Mouse (Mus musculus): ENCODE data around the gene Gm20547. TPM values are rescaled to one million over a fixed set of nuclear protein-coding genes. Genes with fewer than 3 reads are reported as not detected.

Gene Gm20547
- total RNA-seq, 2 experiments from 2014 or later: not detected

- intact Hi-C loops (cut with DNase I): no loop called here
- no peak for DNase-seq
Observed at GRCm38 (mm10) chr17:34897373-34898159, 15.7 kb upstream of the Gm20547 start.

GRCm38 (mm10) chr17:34896366-34896765, 14.5 kb upstream of the Gm20547 start:
- intact Hi-C loops (cut with DNase I): no loop called here
- no peak for DNase-seq

- no peak for DNase-seq
- intact Hi-C loops (cut with DNase I): no loop called here
Observed at GRCm38 (mm10) chr17:34895724-34896123, 13.9 kb upstream of the Gm20547 start.

DNA sequence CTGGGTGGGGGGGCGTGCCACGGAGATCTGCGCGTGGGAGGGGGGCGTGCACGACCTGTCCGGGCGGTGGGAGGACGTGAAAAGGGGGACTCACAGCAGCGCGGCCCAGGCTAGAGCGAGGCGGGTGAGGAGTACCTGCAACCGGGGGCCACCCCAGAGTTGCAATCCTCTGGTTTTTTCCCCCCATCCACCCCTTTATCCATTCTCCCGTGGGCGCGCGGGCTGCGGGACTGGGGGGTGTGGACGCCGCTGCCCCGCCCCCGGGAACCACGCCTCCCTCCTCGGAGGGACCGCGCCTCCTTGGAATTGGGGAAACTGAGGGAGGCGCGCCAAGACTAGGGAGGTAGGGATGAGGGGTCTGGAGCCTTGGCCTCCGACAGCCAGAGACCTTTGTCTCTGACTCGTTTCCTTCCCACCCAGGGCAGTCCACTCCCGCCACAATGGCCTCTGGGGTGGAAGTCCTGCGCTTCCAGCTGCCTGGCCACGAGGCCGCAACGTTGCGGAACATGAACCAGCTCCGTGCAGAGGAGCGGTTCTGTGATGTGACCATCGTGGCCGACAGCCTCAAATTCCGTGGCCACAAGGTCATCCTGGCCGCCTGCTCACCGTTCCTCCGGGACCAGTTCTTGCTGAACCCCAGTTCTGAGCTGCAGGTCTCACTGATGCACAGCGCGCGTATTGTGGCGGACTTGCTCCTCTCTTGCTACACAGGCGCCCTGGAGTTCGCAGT, 13.1 kb upstream of the Gm20547 start:
- intact Hi-C loops (cut with DNase I): loop anchor here (5.0 kb wide), 1 partner anchor 43 kb away; the partner anchor contains the start of genes Nelfe and Skiv2l
- peak; percentile 57 for DNase-seq

GRCm38 (mm10) chr17:34894074-34894597, 12.3 kb upstream of the Gm20547 start:
- intact Hi-C loops (cut with DNase I): loop anchor here (5.0 kb wide), 1 partner anchor 42 kb away; the partner anchor contains the start of genes Nelfe and Skiv2l
- peak; percentile 98 for DNase-seq

- intact Hi-C loops (cut with DNase I): loop anchor here (5.0 kb wide), 1 partner anchor 41 kb away; the partner anchor contains the start of genes Nelfe and Skiv2l
- no peak for DNase-seq
Observed at GRCm38 (mm10) chr17:34893072-34893824, 11.4 kb upstream of the Gm20547 start.

DNA sequence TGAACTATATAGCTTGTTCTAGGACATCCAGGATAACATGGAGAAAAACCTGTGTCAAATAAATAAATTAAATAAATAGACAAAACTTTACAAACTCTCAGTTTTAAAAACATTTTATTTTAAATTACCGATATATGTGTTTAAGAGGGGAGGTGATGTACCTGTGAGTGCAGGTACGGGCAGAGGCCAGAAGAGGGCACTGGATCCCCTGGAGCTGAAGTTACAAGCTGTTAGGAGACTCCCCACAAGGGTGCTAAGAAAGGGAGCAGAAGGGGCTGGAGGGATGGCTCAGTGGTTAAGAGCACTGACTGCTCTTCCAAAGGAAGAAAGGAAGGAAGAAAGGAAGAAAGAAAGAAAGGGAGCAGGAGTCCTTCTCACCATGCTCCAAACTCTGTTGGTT, 9.5 kb upstream of the Gm20547 start:
- DNase-seq: no peak
- intact Hi-C loops (cut with DNase I): loop anchor here (5.0 kb wide), 1 partner anchor 39 kb away; the partner anchor contains the start of genes Nelfe and Skiv2l

DNA sequence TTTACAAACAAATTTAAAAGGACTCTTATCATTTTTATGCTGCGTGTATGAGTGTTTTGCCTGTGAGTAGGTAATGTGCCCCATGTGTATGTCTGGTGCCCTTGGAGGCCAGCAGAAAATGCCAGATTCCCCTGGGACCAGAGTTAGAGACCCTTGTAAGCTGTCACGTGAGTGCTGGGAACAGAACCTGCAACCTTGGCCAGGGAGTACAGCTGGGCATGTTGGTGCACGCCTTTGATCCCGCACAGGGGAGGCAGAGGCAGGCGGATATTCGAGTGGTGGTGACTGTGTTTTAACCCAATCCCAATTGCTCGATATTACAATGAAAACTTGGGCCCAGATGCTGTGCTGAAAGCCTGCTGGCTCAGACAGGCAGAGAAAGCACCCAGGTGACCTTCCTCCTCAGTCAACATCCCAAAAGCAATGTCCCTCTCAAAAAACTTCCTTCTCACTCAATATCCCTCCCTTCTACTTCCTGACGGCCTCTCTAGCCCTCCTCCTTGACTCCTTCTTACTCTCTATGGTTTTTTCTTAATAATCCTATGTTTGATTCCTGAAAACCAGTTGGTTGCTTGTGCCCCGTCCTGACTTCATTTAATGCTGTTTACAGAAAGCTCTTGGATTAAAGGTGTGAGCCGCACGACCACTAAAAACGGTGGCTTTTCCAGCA, 8.4 kb upstream of the Gm20547 start:
- intact Hi-C loops (cut with DNase I): loop anchor here (5.0 kb wide), 1 partner anchor 38 kb away; the partner anchor contains the start of genes Nelfe and Skiv2l

DNA sequence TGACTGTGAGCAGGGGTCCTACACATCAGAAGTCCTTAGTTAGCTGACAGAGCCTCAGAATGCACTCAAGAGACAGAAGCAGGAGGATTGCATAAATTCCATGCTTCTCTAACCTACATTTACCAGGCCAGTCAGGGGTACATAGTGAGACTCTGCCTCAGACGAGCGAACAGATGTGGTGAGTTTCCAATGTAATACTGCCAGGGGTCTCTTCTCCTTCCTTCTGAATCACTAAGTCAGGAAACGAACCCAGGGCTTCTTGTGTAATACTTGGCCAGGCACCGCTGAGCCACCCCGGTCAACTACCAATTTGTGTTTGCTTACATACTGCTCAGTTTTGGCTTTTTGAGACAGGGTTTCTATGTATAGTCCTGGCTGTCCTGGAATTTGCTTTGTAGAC, 6.1 kb upstream of the Gm20547 start:
- intact Hi-C loops (cut with DNase I): no loop called here
- no peak for DNase-seq

More for the DNA sequence above, 8.4 kb upstream of the Gm20547 start:
- no peak for DNase-seq

DNA sequence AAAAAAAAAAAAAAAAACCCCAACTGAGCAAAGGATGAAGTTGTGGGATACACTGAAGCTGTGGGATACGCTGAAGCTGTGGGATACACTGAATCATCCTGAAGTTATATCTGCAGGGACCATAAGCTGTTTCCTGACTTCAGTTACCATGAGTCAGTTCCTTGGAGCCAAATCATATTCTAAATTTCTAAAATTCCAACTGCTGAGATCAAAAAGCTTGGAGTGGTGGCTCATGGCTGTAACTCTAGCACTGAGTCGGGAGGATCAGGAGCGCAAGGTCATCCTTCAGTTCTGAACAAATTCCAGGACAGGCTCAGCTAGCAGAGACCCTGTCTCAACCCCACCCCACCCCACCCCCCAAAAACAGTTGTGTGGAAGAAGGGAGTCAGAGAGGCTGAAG, 3.8 kb upstream of the Gm20547 start:
- intact Hi-C loops (cut with DNase I): no loop called here
- DNase-seq: no peak

DNA sequence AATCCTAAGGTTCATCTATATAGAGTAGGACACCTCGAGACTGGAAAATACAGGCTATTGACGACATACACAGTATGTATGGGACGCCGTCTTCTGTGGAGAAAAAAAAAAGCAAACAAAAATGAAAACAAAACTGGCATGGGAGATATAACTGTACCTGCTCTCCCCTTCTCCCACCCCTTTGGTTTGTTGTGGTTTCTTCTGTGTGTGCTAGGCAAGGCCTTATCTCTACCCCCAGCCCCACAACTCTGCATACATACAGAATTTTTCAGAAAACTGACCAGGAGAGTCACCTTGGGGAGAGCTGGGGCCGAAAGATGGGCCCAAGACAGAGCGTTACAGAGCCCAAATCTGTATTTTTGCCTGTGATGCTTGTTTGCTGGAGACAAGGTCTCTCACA, 2.9 kb upstream of the Gm20547 start:
- intact Hi-C loops (cut with DNase I): no loop called here
- DNase-seq: no peak

DNA sequence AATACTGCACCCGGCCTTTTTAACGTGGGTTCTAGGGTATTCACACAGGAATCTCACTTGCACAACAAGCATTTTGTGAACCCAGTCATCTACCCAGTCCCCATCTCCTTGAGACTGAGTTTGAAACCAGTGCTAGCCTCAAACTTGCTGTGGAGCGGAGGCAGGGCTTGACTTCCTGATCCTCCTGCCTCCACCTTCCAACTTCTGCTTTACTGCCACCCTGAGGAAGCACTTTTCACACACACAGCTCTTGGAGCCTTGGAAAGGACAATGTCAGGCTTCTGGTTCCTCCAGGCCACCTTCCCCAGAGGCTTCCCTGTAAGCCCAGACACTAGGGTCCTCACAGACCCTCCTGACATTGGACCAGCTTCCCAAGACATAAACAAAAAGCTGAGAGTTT, 1.5 kb upstream of the Gm20547 start:
- DNase-seq: no peak
- intact Hi-C loops (cut with DNase I): no loop called here

DNA sequence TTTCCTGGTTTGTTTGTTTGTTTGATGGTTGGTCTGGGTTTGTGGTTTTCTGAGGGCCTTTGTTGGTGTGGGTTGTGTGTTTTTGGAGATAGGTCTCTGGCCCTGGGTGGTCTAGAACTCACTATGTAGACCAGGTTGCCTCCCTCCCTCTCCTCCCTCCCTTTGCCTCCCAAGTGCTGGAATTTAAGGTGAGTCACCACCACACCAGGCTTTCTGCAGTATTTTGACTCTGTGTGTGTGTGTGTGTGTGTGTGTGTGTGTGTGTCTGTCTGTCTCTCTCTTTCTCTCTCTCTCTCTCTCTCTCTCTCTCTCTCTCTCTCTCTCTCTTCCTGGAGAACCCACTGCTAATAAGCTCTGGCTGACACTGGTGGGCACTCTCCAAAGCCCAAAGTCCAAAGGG, 676 bp downstream of the Gm20547 start:
- DNase-seq: no peak
- intact Hi-C loops (cut with DNase I): no loop called here

- DNase-seq: no peak
- intact Hi-C loops (cut with DNase I): no loop called here
Observed at GRCm38 (mm10) chr17:34879336-34879879, 2.4 kb downstream of the Gm20547 start, which contains the start of gene Zbtb12. TSS of gene Zbtb12 (plus strand) at chr17:34879483.

GRCm38 (mm10) chr17:34874321-34874720, 7.5 kb downstream of the Gm20547 start:
- no peak for DNase-seq
- intact Hi-C loops (cut with DNase I): no loop called here

DNA sequence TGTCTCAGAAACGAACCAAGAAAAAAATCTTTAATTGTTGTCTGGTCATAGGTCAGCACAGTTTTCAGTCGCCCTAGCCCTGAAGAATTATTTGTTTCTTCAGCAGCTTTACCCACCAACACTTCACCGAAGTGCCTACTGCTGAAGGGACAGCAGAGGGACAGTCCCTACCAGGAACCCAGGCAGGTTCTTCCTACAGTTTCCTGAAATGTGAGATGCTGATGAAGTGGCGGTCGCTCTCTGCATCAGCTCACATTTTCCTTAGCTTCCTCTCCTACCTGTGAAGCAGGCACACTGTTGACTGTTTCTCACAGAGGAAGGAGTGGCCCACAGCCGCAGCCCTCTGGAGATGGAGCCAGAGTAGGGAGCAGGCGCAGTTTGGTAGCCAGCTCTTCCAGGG, 15.9 kb downstream of the Gm20547 start:
- no peak for DNase-seq
- intact Hi-C loops (cut with DNase I): no loop called here

GRCm38 (mm10) chr17:34862416-34863081, 19.3 kb downstream of the Gm20547 start, which contains the start of gene Cfb:
TSS of gene Cfb (minus strand) at chr17:34862518.
- no peak for DNase-seq
- intact Hi-C loops (cut with DNase I): no loop called here

DNA sequence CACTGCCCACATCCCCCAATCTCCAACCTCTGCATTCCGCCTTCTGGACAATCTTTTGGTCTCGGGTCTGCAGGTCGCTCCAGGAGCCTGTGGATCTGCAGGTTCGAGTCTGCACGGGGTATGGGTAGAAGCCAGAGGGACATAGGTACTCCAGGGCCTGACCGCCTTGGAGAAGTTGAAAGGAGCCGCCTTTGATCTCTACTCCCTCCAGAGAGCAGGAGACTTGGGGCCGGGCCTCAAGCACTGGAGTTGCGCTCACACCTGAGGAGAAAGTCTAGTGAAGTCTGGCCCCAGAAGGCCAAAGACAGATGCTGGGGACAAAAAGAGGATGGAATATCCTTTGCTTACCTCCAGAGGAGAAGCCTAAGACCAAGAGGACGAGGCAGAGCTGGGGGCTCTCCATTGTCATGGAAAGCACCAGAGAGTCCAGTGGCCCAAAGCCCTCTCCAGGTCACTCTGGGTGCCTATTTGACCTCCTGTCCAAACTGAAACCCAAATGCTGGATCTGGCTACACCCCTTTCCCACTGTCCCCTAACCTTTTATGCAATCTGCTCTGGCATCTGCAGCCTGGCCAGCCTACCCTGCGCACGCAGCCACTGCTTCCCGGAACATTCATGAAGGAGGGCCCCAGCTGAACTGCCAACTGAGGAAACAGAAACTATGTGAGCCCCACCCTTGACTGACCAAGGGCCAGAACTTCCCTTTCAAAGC, 20.0 kb downstream of the Gm20547 start:
- intact Hi-C loops (cut with DNase I): no loop called here
- no peak for DNase-seq

- intact Hi-C loops (cut with DNase I): no loop called here
Observed at GRCm38 (mm10) chr17:34860514-34860913, 21.3 kb downstream of the Gm20547 start.

More at GRCm38 (mm10) chr17:34860514-34860913, 21.3 kb downstream of the Gm20547 start:
- DNase-seq: no peak

Data from left cerebral cortex, postnatal 4 days (tissue).